ENCODE assay signal across 18 mouse cellular contexts in genomic region chr6:22269840-22270521, GRCm38 (mm10). TPM values are rescaled to one million over a fixed set of nuclear protein-coding genes. Genes with fewer than 3 reads are reported as not detected.
DNase-seq lines count a peak whose midpoint lies in the region; ATAC-seq and TF ChIP-seq lines count a peak whose summit lies in the region.
"Had no signal": no experiment of that assay in that cellular context is flagged by ENCODE, and none has a peak within 500 bp of the region (broad histone marks: within the 10 kb centered on the region; RNA-seq: fewer than 3 reads in every experiment).

No protein-coding gene starts in this region.

- CTCF ChIA-PET in Patski (lab: Charles Lee) = interaction anchor here (1.1 to 1.8 kb wide), 3 partner anchors 10 to 100 kb away, joined by 3 to 5 read pairs (median 5); no protein-coding TSS in a partner anchor

- no peak overlapping the region for H3K4me3 ChIP-seq in liver, postnatal 0 days (ENCODE audit: low read depth, low read length)
- no peak overlapping the region for H3K4me3 ChIP-seq in liver, embryonic 11.5 days (ENCODE audit: low read depth, low read length)
- H3K4me3 ChIP-seq: erythroblast, embryonic 14.5 days; limb, embryonic 13.5 days; lung, embryonic 15.5 days; midbrain, embryonic 10.5 days had no signal

- no peak for TF ChIP-seq CTCF in liver, postnatal 0 days (IDR thresholded peaks at IDR 0.05; ENCODE audit: low read depth)
- TF ChIP-seq CTCF in Patski (IDR thresholded peaks at IDR 0.05) = no peak

- DNase-seq in liver, postnatal 0 days = no peak
- no peak for DNase-seq in liver, embryonic 11.5 days (ENCODE audit: low spot score)
- peak; percentile 19 for DNase-seq in Patski (ENCODE audit: low read depth, low spot score)
- DNase-seq in adrenal gland, postnatal 36 days = peak; percentile 67 to 74
- peak; percentile 34 for DNase-seq in skeletal muscle tissue, adult 2 months (ENCODE audit: low read depth, low spot score)
- DNase-seq in kidney, adult 11 months = no peak
- no peak for DNase-seq in left cerebral cortex, adult 8-10 months (ENCODE audit: low spot score in 2 of 2)
- DNase-seq: cerebellum, adult 8-10 months; kidney, postnatal 25 days; layer of hippocampus, postnatal 36 days; right cerebral cortex, postnatal 14 days; thymus, adult 2 months had no signal

- no peaks in the 10 kb centered on the region for H3K27me3 ChIP-seq in liver, postnatal 0 days (ENCODE audit: insufficient read depth, low read length)
- no peaks in the 10 kb centered on the region for H3K27me3 ChIP-seq in liver, embryonic 11.5 days (replicated peaks; ENCODE audit: control insufficient read depth, insufficient read depth, low read length)
- H3K27me3 ChIP-seq in Patski = no peaks in the 10 kb centered on the region
- H3K27me3 ChIP-seq: limb, embryonic 13.5 days; lung, embryonic 15.5 days had no signal

- no peaks in the 10 kb centered on the region for H3K9me3 ChIP-seq in liver, postnatal 0 days (ENCODE audit: low read length)
- H3K9me3 ChIP-seq in liver, embryonic 11.5 days (ENCODE audit: control insufficient read depth, low read length) = no peaks in the 10 kb centered on the region
- H3K9me3 ChIP-seq: limb, embryonic 13.5 days; lung, embryonic 15.5 days; midbrain, embryonic 10.5 days had no signal

- no peaks in the 10 kb centered on the region for H3K36me3 ChIP-seq in liver, postnatal 0 days (replicated peaks; ENCODE audit: insufficient read depth, low read length)
- no peaks in the 10 kb centered on the region for H3K36me3 ChIP-seq in liver, embryonic 11.5 days (ENCODE audit: control insufficient read depth, insufficient read depth, low read length)
- H3K36me3 ChIP-seq: limb, embryonic 13.5 days; lung, embryonic 15.5 days; midbrain, embryonic 10.5 days had no signal

- no peak overlapping the region for H3K4me2 ChIP-seq in liver, postnatal 0 days (ENCODE audit: low read depth, low read length)
- H3K4me2 ChIP-seq in liver, embryonic 11.5 days = no peak overlapping the region
- H3K4me2 ChIP-seq: hindbrain, embryonic 14.5 days; limb, embryonic 13.5 days; lung, embryonic 15.5 days had no signal

- no peak overlapping the region for H3K27ac ChIP-seq in liver, postnatal 0 days (ENCODE audit: low read depth)
- H3K27ac ChIP-seq in liver, embryonic 11.5 days (ENCODE audit: low read depth, low read length) = no peak overlapping the region
- H3K27ac ChIP-seq: hindbrain, embryonic 14.5 days; limb, embryonic 13.5 days; lung, embryonic 15.5 days; midbrain, embryonic 10.5 days had no signal

- WGBS in liver, postnatal 0 days (ENCODE audit: insufficient replicate concordance) = 60% methylated on average over 8 of the region's 8 CpGs
- WGBS in liver, embryonic 11.5 days = 70% methylated on average over 8 of the region's 8 CpGs

- H3K9ac ChIP-seq in liver, postnatal 0 days (replicated peaks) = no peak overlapping the region
- H3K9ac ChIP-seq in liver, embryonic 11.5 days (ENCODE audit: low read depth, low read length) = no peak overlapping the region
- H3K9ac ChIP-seq: hindbrain, embryonic 14.5 days; limb, embryonic 13.5 days; lung, embryonic 15.5 days had no signal

- peak; percentile 55 for ATAC-seq in liver, postnatal 0 days
- no peak for ATAC-seq in liver, embryonic 11.5 days (replicated peaks; ENCODE audit: low FRiP score)
- no peak for ATAC-seq in Patski
- ATAC-seq: intestine, postnatal 0 days had no signal

- in situ Hi-C loops in Patski (cut with MboI; ENCODE audit: low pct_unique_long_range_greater_than_20kb) = no loop called here

- TF ChIP-seq EP300 in liver, postnatal 0 days (IDR thresholded peaks at IDR 0.05; ENCODE audit: low read depth) = no peak

- H3K4me1 ChIP-seq in liver, postnatal 0 days (ENCODE audit: insufficient read depth) = no peaks in the 10 kb centered on the region
- H3K4me1 ChIP-seq in liver, embryonic 11.5 days (replicated peaks; ENCODE audit: control insufficient read depth, insufficient read depth, low read length) = no peaks in the 10 kb centered on the region
- H3K4me1 ChIP-seq: lung, embryonic 15.5 days; midbrain, embryonic 10.5 days had no signal

- POLR2A ChIA-PET in Patski (lab: Charles Lee) = no interaction called here

RNA-seq across cellular contexts. Expression of gene Wnt16, which starts 18.0 kb away (rescaled TPM):
- not detected in 2 replicates for polyA plus RNA-seq in liver, postnatal 0 days (2015; fragmentation: Nextera tagmentation; extraction: Ambion mirVana)
- 0.29 TPM in 1 of 2 replicates, not detected in the other for polyA plus RNA-seq in liver, embryonic 11.5 days (2014; fragmentation: Nextera tagmentation; extraction: Ambion mirVana)
- not detected for polyA plus RNA-seq in Patski (2021)
- under 1 TPM in 1 of 2 experiments, not detected in 1; 0.16 TPM for total RNA-seq in adrenal gland, postnatal 36 days (2021)
- 1 to 10 TPM in 1 of 4 experiments, under 1 TPM in 3; 0.68 to 1.8 (median 0.77) TPM for total RNA-seq in left cerebral cortex, adult 8-10 months (2022)
- polyA plus RNA-seq: erythroblast, embryonic 14.5 days had no signal

Comparison
In these comparisons a context has a peak if more than half of its experiments do, and no peak if none do; other contexts are left out.
1. DNase-seq: peak in Patski (single experiment), adrenal gland, postnatal 36 days (2 of 2) and skeletal muscle tissue, adult 2 months (single experiment); none in liver, postnatal 0 days (single experiment), liver, embryonic 11.5 days (single experiment), kidney, adult 11 months (single experiment) and left cerebral cortex, adult 8-10 months (0 of 2).